Mouse (Mus musculus) forebrain, embryonic 13.5 days (tissue): ENCODE measurements around the gene Prps1. TPM values are rescaled to one million over a fixed set of nuclear protein-coding genes. Genes with fewer than 3 reads are reported as not detected.
"Not testable (repeated sequence)": the region's sequence is repeated elsewhere in the genome, so short reads cannot be mapped to it uniquely, and the experiment has no call there.

Experiments
- ATAC-seq: fragments of 200-750 bp; cut with Nextera tagmentation; 2 replicates; pipeline ENCODE4 v1.8.0; 2017
- H3K27ac ChIP-seq: fragments of 300-500 bp; sonication (generic); 2 replicates; pipeline ENCODE4 v1.5.1; 2015; ENCODE audit warnings: inconsistent platforms, mild to moderate bottlenecking, moderate library complexity
- H3K27me3 ChIP-seq: fragments of 300-500 bp; sonication (generic); 2 replicates; pipeline ENCODE4 v1.6.1; 2015; ENCODE audit warnings: mild to moderate bottlenecking, inconsistent platforms
- H3K36me3 ChIP-seq: fragments of 300-500 bp; sonication (generic); 2 replicates; pipeline ENCODE4 v1.6.1; 2015; ENCODE audit warnings: mild to moderate bottlenecking, inconsistent platforms; ENCODE audit not compliant: poor library complexity, severe bottlenecking
- H3K4me1 ChIP-seq: fragments of 300-500 bp; sonication (generic); 2 replicates; pipeline ENCODE4 v1.6.1; 2015; ENCODE audit warnings: inconsistent platforms
- H3K4me2 ChIP-seq: fragments of 300-500 bp; sonication (generic); 2 replicates; pipeline ENCODE4 v1.6.1; 2015; ENCODE audit warnings: inconsistent platforms, mild to moderate bottlenecking, moderate library complexity
- H3K4me3 ChIP-seq: fragments of 300-500 bp; sonication (generic); 2 replicates; pipeline ENCODE4 v1.5.1; 2015; ENCODE audit warnings: mild to moderate bottlenecking, inconsistent platforms
- H3K9ac ChIP-seq: fragments of 300-500 bp; sonication (generic); 2 replicates; pipeline ENCODE4 v1.6.1; 2015; ENCODE audit warnings: mild to moderate bottlenecking, inconsistent platforms
- H3K9me3 ChIP-seq: fragments of 300-500 bp; sonication (generic); replicated peaks from 2 replicates; pipeline ENCODE4 v1.6.1; 2016; ENCODE audit warnings: inconsistent platforms
- WGBS: fragments of 180-500 bp; shearing (Covaris S2); methylation state at CpG from one replicate; pipeline ENCODE4 v1.1.7; 2015; 5-methylcytosine and 5-hydroxymethylcytosine counted together
- polyA plus RNA-seq: library from polyadenylated mRNA; unstranded; fragments of >200 nt; fragmentation: Nextera tagmentation; extraction: Ambion mirVana; gene quantifications from 2 replicates; pipeline ENCODE4 v1.2.1, GENCODE M21; 2015

Prps1 gene
- polyA plus RNA-seq, 1 experiment from 2014 or later, result 66.1 TPM

GRCm38 (mm10) chrX:140501401-140502301, 45.2 kb downstream of the Prps1 start:
- Histone ChIP-seq H3K27ac (no peak overlapping the region), H3K36me3 (no peaks in the 10 kb centered on the region), H3K27me3 (no peaks in the 10 kb centered on the region; the same call in 1 of the 2 replicates), H3K4me2 (no peak overlapping the region), H3K9ac (no peak overlapping the region), H3K9me3 (no peaks in the 10 kb centered on the region), H3K4me3 (no peak overlapping the region), H3K4me1 (no peaks in the 10 kb centered on the region)
- ATAC-seq, result no peak
- 65% methylated on average over 9 of the region's 9 CpGs for WGBS

- Histone ChIP-seq H3K4me1 (no peaks in the 10 kb centered on the region), H3K27me3 (peaks cover 8% of the 10 kb centered on the region; the same call in 1 of the 2 replicates), H3K4me3 (no peak overlapping the region), H3K9ac (no peak overlapping the region), H3K36me3 (no peaks in the 10 kb centered on the region), H3K4me2 (no peak overlapping the region), H3K27ac (no peak overlapping the region), H3K9me3 (no peaks in the 10 kb centered on the region)
- WGBS, result 13% methylated on average over 7 of the region's 7 CpGs
- ATAC-seq, result no peak
These were observed 47.5 kb downstream of the Prps1 start for GRCm38 (mm10) chrX:140503905-140504304.

GRCm38 (mm10) chrX:140505497-140506238, 49.3 kb downstream of the Prps1 start:
- H3K27ac ChIP-seq, result no peak overlapping the region
- no peak overlapping the region for H3K4me2 ChIP-seq
- H3K9me3 ChIP-seq, result no peaks in the 10 kb centered on the region
- H3K36me3 ChIP-seq, result no peaks in the 10 kb centered on the region
- H3K9ac ChIP-seq, result no peak overlapping the region
- H3K4me1 ChIP-seq, result no peaks in the 10 kb centered on the region
- H3K27me3 ChIP-seq, result peaks cover 16% of the 10 kb centered on the region; the same call in 1 of the 2 replicates
- H3K4me3 ChIP-seq, result no peak overlapping the region
- ATAC-seq, result no peak
- WGBS, result 51% methylated on average over 15 of the region's 15 CpGs

GRCm38 (mm10) chrX:140506436-140507180, 50.2 kb downstream of the Prps1 start:
- Histone ChIP-seq H3K9ac (no peak overlapping the region), H3K9me3 (no peaks in the 10 kb centered on the region), H3K36me3 (no peaks in the 10 kb centered on the region), H3K4me1 (no peaks in the 10 kb centered on the region), H3K4me3 (no peak overlapping the region), H3K4me2 (no peak overlapping the region), H3K27ac (no peak overlapping the region), H3K27me3 (peaks cover 24% of the 10 kb centered on the region; the same call in 1 of the 2 replicates)
- 61% methylated on average over 6 of the region's 6 CpGs for WGBS
- ATAC-seq, result no peak

- WGBS, result 86% methylated on average over 1 of the region's 1 CpGs
- peaks cover 32% of the 10 kb centered on the region; the same call in 1 of the 2 replicates for H3K27me3 ChIP-seq
- ATAC-seq, result no peak
- H3K4me1 ChIP-seq, result no peaks in the 10 kb centered on the region
- no peaks in the 10 kb centered on the region for H3K9me3 ChIP-seq
- H3K4me3 ChIP-seq, result no peak overlapping the region
- H3K27ac ChIP-seq, result no peak overlapping the region
- H3K4me2 ChIP-seq, result no peak overlapping the region
- no peaks in the 10 kb centered on the region for H3K36me3 ChIP-seq
- no peak overlapping the region for H3K9ac ChIP-seq
These were observed 51.0 kb downstream of the Prps1 start for GRCm38 (mm10) chrX:140507377-140507776.

GRCm38 (mm10) chrX:140508791-140509190, 52.4 kb downstream of the Prps1 start:
- not testable (repeated sequence) for H3K4me2 ChIP-seq
- H3K27me3 ChIP-seq, result peaks cover 37% of the 10 kb centered on the region; the same call in 1 of the 2 replicates

GRCm38 (mm10) chrX:140509817-140510216, 53.4 kb downstream of the Prps1 start:
- Histone ChIP-seq H3K4me3 (no peak overlapping the region), H3K9me3 (no peaks in the 10 kb centered on the region), H3K27ac (no peak overlapping the region), H3K4me2 (no peak overlapping the region), H3K36me3 (no peaks in the 10 kb centered on the region), H3K9ac (no peak overlapping the region), H3K4me1 (no peaks in the 10 kb centered on the region), H3K27me3 (peaks cover 42% of the 10 kb centered on the region; the same call in 1 of the 2 replicates)
- no peak for ATAC-seq
- WGBS, result 62% methylated on average over 6 of the region's 6 CpGs

More at GRCm38 (mm10) chrX:140508791-140509190, 52.4 kb downstream of the Prps1 start:
- H3K4me3 ChIP-seq, H3K36me3 ChIP-seq, H3K9ac ChIP-seq, H3K27ac ChIP-seq, H3K4me1 ChIP-seq, ATAC-seq, H3K9me3 ChIP-seq: not testable (repeated sequence)
- 87% methylated on average over 4 of the region's 4 CpGs for WGBS

- 28% methylated on average over 21 of the region's 24 CpGs for WGBS
- ATAC-seq, result no peak
- Histone ChIP-seq H3K9me3 (no peaks in the 10 kb centered on the region), H3K27ac (no peak overlapping the region), H3K27me3 (peaks cover 42% of the 10 kb centered on the region; the same call in 1 of the 2 replicates), H3K36me3 (no peaks in the 10 kb centered on the region), H3K4me3 (no peak overlapping the region), H3K4me2 (peak overlapping the region; percentile 45), H3K9ac (peak overlapping the region; percentile 28; the same call in 1 of the 2 replicates), H3K4me1 (no peaks in the 10 kb centered on the region)
These were observed 54.5 kb downstream of the Prps1 start for GRCm38 (mm10) chrX:140510696-140511429.

- ATAC-seq, result no peak
- WGBS, result 43% methylated on average over 7 of the region's 7 CpGs
- H3K9me3 ChIP-seq, result no peaks in the 10 kb centered on the region
- H3K36me3 ChIP-seq, result no peaks in the 10 kb centered on the region
- H3K9ac ChIP-seq, result no peak overlapping the region
- peaks cover 42% of the 10 kb centered on the region; the same call in 1 of the 2 replicates for H3K27me3 ChIP-seq
- H3K4me1 ChIP-seq, result no peaks in the 10 kb centered on the region
- H3K4me2 ChIP-seq, result no peak overlapping the region
- H3K27ac ChIP-seq, result no peak overlapping the region
- no peak overlapping the region for H3K4me3 ChIP-seq
These were observed 55.6 kb downstream of the Prps1 start for GRCm38 (mm10) chrX:140511687-140512651.

- Histone ChIP-seq H3K9ac (no peak overlapping the region), H3K4me1 (no peaks in the 10 kb centered on the region), H3K27ac (no peak overlapping the region), H3K36me3 (no peaks in the 10 kb centered on the region), H3K27me3 (peaks cover 40% of the 10 kb centered on the region; the same call in 1 of the 2 replicates), H3K9me3 (no peaks in the 10 kb centered on the region), H3K4me3 (no peak overlapping the region), H3K4me2 (no peak overlapping the region)
- 95% methylated on average over 2 of the region's 2 CpGs for WGBS
- ATAC-seq, result no peak
These were observed 57.0 kb downstream of the Prps1 start for GRCm38 (mm10) chrX:140513379-140513778.
